Comparison of ENCODE assay signal across 9 mouse cellular contexts in the genomic region with DNA sequence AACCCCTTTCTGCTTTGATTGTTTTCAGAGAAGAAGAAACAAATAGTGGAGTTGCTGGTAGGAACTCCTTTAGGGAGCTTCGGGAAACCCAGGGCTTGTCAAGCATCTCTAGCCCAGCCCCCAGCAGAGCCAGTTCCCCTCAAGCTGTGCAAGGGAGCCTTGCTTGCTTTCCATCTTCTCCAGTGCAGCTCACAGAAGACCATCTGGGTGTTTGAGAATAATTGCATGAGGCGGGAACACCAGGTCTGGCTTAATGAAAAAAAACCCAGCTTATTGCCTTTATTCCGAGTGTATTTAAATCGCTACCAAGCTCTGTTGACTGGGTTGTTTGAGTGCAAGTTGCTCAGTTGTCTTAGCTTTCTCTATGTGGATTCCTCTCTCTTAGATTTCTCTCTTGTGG.
"Had no signal": no experiment of that assay in that cellular context is flagged by ENCODE, and none has a peak within 500 bp of the region (broad histone marks: within the 10 kb centered on the region; RNA-seq: fewer than 3 reads in every experiment).

No protein-coding gene starts in this region.

- DNase-seq: kidney, adult 2 months; kidney, postnatal 14 days; lung, embryonic 14.5 days; lung, postnatal 10 days; thymus, adult 18-20 months; thymus, postnatal 25 days had no signal

- ATAC-seq: intestine, embryonic 16.5 days; liver, embryonic 12.5 days; midbrain, embryonic 15.5 days had no signal
